7 mouse cellular contexts compared by ENCODE assay signal in the genomic region with DNA sequence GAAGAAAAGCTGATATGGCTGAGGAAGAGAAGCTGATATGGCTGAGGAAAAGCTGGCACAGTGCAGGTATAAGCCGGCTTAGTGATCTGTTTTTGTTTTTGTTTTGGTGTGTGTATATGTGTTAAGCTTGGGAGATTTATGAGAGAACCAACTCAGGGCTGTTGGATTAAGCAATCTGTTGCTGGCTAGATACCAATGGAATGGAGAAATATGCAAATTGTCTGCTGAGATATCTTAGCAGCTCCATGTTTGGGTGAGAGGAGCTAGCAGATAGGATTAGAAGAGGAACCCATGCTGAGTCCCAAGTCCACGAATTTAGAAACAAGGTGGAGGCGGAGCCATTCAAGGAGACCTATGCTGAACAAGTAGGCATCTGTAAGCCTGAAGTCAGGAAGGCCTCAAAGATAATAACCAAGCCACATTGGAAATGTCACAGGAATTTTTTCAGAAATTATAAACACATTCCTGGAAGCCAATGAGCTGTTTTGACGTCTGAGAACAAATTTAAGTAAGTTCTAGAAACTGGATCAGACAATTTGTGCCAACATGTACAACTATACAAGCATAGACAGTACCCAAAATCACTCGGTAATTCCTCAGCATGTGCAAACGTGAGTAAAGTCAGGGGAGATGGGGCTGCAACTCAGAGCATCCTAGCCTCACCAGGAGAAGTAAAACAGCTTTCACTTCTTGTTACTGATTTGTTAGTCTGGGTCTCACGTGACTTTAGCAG.
DNase-seq lines count a peak whose midpoint lies in the region; TF ChIP-seq lines count a peak whose summit lies in the region.

No protein-coding gene starts in this region.

- TF ChIP-seq POLR2A in brain, embryonic 14.5 days (IDR thresholded peaks at IDR 0.05; ENCODE audit: borderline replicate concordance, extremely low read depth, insufficient read depth, insufficient read length, poor library complexity, severe bottlenecking): no peak

- peak; percentile 27 to 54 for DNase-seq in frontal cortex, postnatal 36 days (ENCODE audit: low spot score in 2 of 2)
- DNase-seq in frontal cortex, postnatal 25 days (ENCODE audit: low spot score in 2 of 2): no peak
- DNase-seq in right cerebral cortex, postnatal 10 days (ENCODE audit: low spot score in 2 of 2): peak; percentile 25 to 46
- no peak for DNase-seq in right cerebral cortex, postnatal 4 days
- peak; percentile 51 for DNase-seq in brain, embryonic 14.5 days (ENCODE audit: low read depth)
- DNase-seq in layer of hippocampus, adult 11-12 months (ENCODE audit: low spot score): no peak
- no peak for DNase-seq in natural killer cell, adult 2 months (ENCODE audit: low spot score in 2 of 2)

- no peak for TF ChIP-seq CTCF in brain, embryonic 14.5 days (IDR thresholded peaks at IDR 0.05; ENCODE audit: borderline replicate concordance, extremely low read depth, insufficient read depth, insufficient read length)

Comparison
In these comparisons a context has a peak if more than half of its experiments do, and no peak if none do; other contexts are left out.
1. DNase-seq: peak in frontal cortex, postnatal 36 days (2 of 2), right cerebral cortex, postnatal 10 days (2 of 2) and brain, embryonic 14.5 days (single experiment); none in frontal cortex, postnatal 25 days (0 of 2), right cerebral cortex, postnatal 4 days (single experiment), layer of hippocampus, adult 11-12 months (single experiment) and natural killer cell, adult 2 months (0 of 2).